Mouse (Mus musculus): ENCODE measurements around the gene App. TPM values are rescaled to one million over a fixed set of nuclear protein-coding genes. Genes with fewer than 3 reads are reported as not detected.
A peak's percentile ranks its signal among the peaks of the same experiment; 100 is the strongest.

App gene
- polyA plus RNA-seq, 1 experiment from 2014 or later: 297 TPM

DNA sequence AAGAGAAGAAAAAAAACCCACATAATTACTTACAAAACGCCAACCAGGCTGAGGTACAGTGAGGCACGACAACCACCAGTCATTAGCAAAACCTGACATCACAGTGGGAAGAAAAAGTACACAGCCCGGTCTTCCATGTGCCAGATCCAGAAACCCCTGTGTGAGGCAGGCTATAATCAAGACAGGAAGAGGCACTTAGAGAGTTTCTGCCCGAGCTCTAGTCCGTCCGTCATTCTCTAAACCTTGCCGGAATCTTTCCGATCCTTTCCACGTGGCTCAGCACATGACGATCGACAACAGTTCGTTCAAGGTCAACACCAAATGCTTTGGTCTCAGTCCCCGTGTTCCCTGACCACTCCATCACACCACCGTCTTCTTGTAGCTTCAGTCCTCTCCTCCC is 82.6 kb downstream of the App start:
- H3K4me1 ChIP-seq (replicated peaks; ENCODE audit: control insufficient read depth, insufficient read depth, low read length): peaks cover 14% of the 10 kb centered on the region
- no peak overlapping the region for H3K9ac ChIP-seq (ENCODE audit: low read length)
- H3K4me3 ChIP-seq (ENCODE audit: low read length): no peak overlapping the region
- WGBS: 62% methylated on average over 14 of the region's 14 CpGs
- ATAC-seq (ENCODE audit: low read depth): no peak
- H3K27me3 ChIP-seq (ENCODE audit: control insufficient read depth, insufficient read depth, low read depth, low read length): no peaks in the 10 kb centered on the region
- H3K9me3 ChIP-seq (ENCODE audit: control insufficient read depth, low read length): no peaks in the 10 kb centered on the region
- H3K27ac ChIP-seq (ENCODE audit: low read length): no peak overlapping the region
- no peaks in the 10 kb centered on the region for H3K36me3 ChIP-seq (ENCODE audit: control insufficient read depth, insufficient read depth, low read length)
- no peak overlapping the region for H3K4me2 ChIP-seq (ENCODE audit: low read depth, low read length)

DNA sequence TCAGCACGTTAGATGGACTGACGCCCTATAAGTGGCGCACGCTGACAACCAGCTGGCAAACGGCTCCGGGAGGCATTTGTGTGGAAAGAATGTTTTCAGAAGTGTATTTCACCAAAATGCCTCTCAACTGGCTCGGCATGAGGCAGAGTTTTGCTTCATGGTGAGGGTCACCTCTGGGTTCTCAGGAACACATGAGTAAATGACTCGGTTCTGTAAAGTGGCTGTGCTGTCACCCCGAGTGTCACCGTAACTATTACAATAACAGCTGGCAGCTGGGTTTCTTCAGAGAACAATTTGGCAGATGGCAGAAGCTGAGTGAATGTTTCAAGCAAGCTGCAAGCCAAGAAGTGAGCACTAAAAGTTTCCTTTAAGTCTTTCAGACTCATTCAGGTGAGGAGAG is 85.4 kb downstream of the App start:
- Histone ChIP-seq H3K27ac (ENCODE audit: low read length) (0 out of 2 replicates have a peak overlapping the region, but pooled peaks have one; percentile 10), H3K9ac (ENCODE audit: low read length) (no peak overlapping the region), H3K36me3 (ENCODE audit: control insufficient read depth, insufficient read depth, low read length) (no peaks in the 10 kb centered on the region), H3K27me3 (ENCODE audit: control insufficient read depth, insufficient read depth, low read depth, low read length) (no peaks in the 10 kb centered on the region), H3K4me2 (ENCODE audit: low read depth, low read length) (0 out of 2 replicates have a peak overlapping the region, but pooled peaks have one; percentile 11), H3K9me3 (ENCODE audit: control insufficient read depth, low read length) (no peaks in the 10 kb centered on the region), H3K4me1 (replicated peaks; ENCODE audit: control insufficient read depth, insufficient read depth, low read length) (peaks cover 14% of the 10 kb centered on the region), H3K4me3 (ENCODE audit: low read length) (no peak overlapping the region)
- 38% methylated on average over 10 of the region's 10 CpGs for WGBS
- ATAC-seq (ENCODE audit: low read depth): peak; percentile 10; the same call in 1 of the 2 replicates

GRCm38 (mm10) chr16:85086303-85086702 is 87.3 kb downstream of the App start:
- Histone ChIP-seq H3K4me3 (ENCODE audit: low read length) (no peak overlapping the region), H3K4me2 (ENCODE audit: low read depth, low read length) (no peak overlapping the region), H3K27ac (ENCODE audit: low read length) (no peak overlapping the region), H3K36me3 (ENCODE audit: control insufficient read depth, insufficient read depth, low read length) (peaks cover 5% of the 10 kb centered on the region), H3K9ac (ENCODE audit: low read length) (no peak overlapping the region), H3K27me3 (ENCODE audit: control insufficient read depth, insufficient read depth, low read depth, low read length) (no peaks in the 10 kb centered on the region), H3K9me3 (ENCODE audit: control insufficient read depth, low read length) (no peaks in the 10 kb centered on the region), H3K4me1 (replicated peaks; ENCODE audit: control insufficient read depth, insufficient read depth, low read length) (peaks cover 14% of the 10 kb centered on the region)
- ATAC-seq (ENCODE audit: low read depth): no peak
- WGBS: 85% methylated on average over 14 of the region's 14 CpGs

- H3K4me1 ChIP-seq (replicated peaks; ENCODE audit: control insufficient read depth, insufficient read depth, low read length): peaks cover 14% of the 10 kb centered on the region
- H3K36me3 ChIP-seq (ENCODE audit: control insufficient read depth, insufficient read depth, low read length): peaks cover 5% of the 10 kb centered on the region
- H3K27me3 ChIP-seq (ENCODE audit: control insufficient read depth, insufficient read depth, low read depth, low read length): no peaks in the 10 kb centered on the region
- H3K9ac ChIP-seq (ENCODE audit: low read length): no peak overlapping the region
- no peak for ATAC-seq (ENCODE audit: low read depth)
- no peak overlapping the region for H3K27ac ChIP-seq (ENCODE audit: low read length)
- H3K4me3 ChIP-seq (ENCODE audit: low read length): no peak overlapping the region
- no peaks in the 10 kb centered on the region for H3K9me3 ChIP-seq (ENCODE audit: control insufficient read depth, low read length)
- 65% methylated on average over 6 of the region's 6 CpGs for WGBS
- H3K4me2 ChIP-seq (ENCODE audit: low read depth, low read length): no peak overlapping the region
These were observed 87.7 kb downstream of the App start for GRCm38 (mm10) chr16:85085902-85086301.

GRCm38 (mm10) chr16:85084152-85084551 is 89.4 kb downstream of the App start:
- Histone ChIP-seq H3K27ac (ENCODE audit: low read length) (no peak overlapping the region), H3K4me1 (replicated peaks; ENCODE audit: control insufficient read depth, insufficient read depth, low read length) (peaks cover 14% of the 10 kb centered on the region), H3K36me3 (ENCODE audit: control insufficient read depth, insufficient read depth, low read length) (peaks cover 10% of the 10 kb centered on the region), H3K4me3 (ENCODE audit: low read length) (no peak overlapping the region), H3K9ac (ENCODE audit: low read length) (no peak overlapping the region), H3K9me3 (ENCODE audit: control insufficient read depth, low read length) (no peaks in the 10 kb centered on the region), H3K4me2 (ENCODE audit: low read depth, low read length) (no peak overlapping the region), H3K27me3 (ENCODE audit: control insufficient read depth, insufficient read depth, low read depth, low read length) (no peaks in the 10 kb centered on the region)
- no peak for ATAC-seq (ENCODE audit: low read depth)
- WGBS: 86% methylated on average over 1 of the region's 1 CpGs

DNA sequence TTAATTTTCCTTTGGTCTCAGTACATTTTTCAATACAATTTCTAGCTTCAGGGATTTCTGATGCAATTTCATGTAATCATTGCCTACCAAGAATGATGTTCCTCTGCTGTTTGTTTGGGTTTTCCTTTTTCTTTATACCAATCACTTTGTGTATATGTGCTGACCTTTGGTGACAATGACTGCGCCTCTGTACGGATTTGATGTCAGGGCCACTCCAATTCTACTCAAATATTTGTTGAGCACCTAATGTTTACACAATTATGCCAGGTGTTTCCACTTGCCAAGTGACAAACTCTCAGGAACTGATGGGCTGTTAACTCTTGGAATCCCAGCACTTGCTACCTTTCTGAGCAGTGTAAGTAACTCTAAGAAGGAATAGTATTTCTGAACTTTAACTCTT is 98.2 kb downstream of the App start:
- no peak overlapping the region for H3K4me2 ChIP-seq (ENCODE audit: low read depth, low read length)
- H3K4me1 ChIP-seq (replicated peaks; ENCODE audit: control insufficient read depth, insufficient read depth, low read length): no peaks in the 10 kb centered on the region
- H3K9ac ChIP-seq (ENCODE audit: low read length): no peak overlapping the region
- 26% methylated on average over 2 of the region's 2 CpGs for WGBS
- no peak overlapping the region for H3K27ac ChIP-seq (ENCODE audit: low read length)
- no peak overlapping the region for H3K4me3 ChIP-seq (ENCODE audit: low read length)
- H3K9me3 ChIP-seq (ENCODE audit: control insufficient read depth, low read length): no peaks in the 10 kb centered on the region
- H3K27me3 ChIP-seq (ENCODE audit: control insufficient read depth, insufficient read depth, low read depth, low read length): no peaks in the 10 kb centered on the region
- no peak for ATAC-seq (ENCODE audit: low read depth)
- peaks cover 12% of the 10 kb centered on the region for H3K36me3 ChIP-seq (ENCODE audit: control insufficient read depth, insufficient read depth, low read length)

DNA sequence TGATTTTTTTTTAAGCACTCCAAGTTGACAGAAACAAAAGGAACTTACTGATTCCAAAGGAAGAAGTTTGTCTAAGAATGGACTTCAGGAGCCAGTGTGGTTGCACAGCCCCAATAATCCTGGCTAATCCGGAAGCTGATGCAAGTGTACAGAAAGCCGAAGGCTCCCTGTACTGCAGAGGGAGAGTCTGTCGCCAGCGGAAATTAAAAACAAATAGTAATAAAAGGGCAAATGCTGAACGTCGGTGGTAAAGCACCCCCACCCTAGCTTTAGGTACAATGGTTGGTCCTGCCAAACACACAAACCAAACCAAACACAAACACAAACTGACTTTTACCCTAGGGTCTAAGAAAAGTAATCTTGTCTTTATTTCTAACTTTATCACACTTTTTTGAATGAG is 98.7 kb downstream of the App start:
- Histone ChIP-seq H3K27me3 (ENCODE audit: control insufficient read depth, insufficient read depth, low read depth, low read length) (no peaks in the 10 kb centered on the region), H3K4me2 (ENCODE audit: low read depth, low read length) (no peak overlapping the region), H3K4me3 (ENCODE audit: low read length) (no peak overlapping the region), H3K9me3 (ENCODE audit: control insufficient read depth, low read length) (no peaks in the 10 kb centered on the region), H3K4me1 (replicated peaks; ENCODE audit: control insufficient read depth, insufficient read depth, low read length) (no peaks in the 10 kb centered on the region), H3K27ac (ENCODE audit: low read length) (no peak overlapping the region), H3K36me3 (ENCODE audit: control insufficient read depth, insufficient read depth, low read length) (peaks cover 12% of the 10 kb centered on the region), H3K9ac (ENCODE audit: low read length) (no peak overlapping the region)
- 52% methylated on average over 6 of the region's 6 CpGs for WGBS
- ATAC-seq (ENCODE audit: low read depth): no peak

DNA sequence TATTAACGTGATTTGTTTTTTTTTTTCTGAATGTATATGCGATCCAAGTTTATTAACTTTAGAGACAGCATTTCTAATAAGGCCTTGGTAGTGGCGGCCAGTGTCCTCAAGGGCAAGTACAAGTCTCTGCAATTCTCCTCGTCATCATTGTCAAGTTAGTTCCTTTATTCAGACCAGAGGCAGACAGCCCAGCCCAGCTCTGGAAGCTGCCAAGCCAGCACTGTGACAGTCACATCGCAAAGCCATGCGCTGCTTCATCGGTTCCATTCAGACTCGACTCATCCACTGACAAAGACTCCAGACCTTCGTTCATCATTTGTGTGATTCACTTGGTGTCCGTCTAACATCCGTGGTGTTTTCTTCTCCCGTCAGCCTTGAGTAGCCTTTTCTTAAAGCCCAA is 100.9 kb downstream of the App start:
- no peaks in the 10 kb centered on the region for H3K4me1 ChIP-seq (replicated peaks; ENCODE audit: control insufficient read depth, insufficient read depth, low read length)
- H3K27ac ChIP-seq (ENCODE audit: low read length): no peak overlapping the region
- 90% methylated on average over 12 of the region's 12 CpGs for WGBS
- no peak overlapping the region for H3K4me3 ChIP-seq (ENCODE audit: low read length)
- no peaks in the 10 kb centered on the region for H3K9me3 ChIP-seq (ENCODE audit: control insufficient read depth, low read length)
- H3K27me3 ChIP-seq (ENCODE audit: control insufficient read depth, insufficient read depth, low read depth, low read length): no peaks in the 10 kb centered on the region
- H3K36me3 ChIP-seq (ENCODE audit: control insufficient read depth, insufficient read depth, low read length): peaks cover 7% of the 10 kb centered on the region
- ATAC-seq (ENCODE audit: low read depth): no peak
- no peak overlapping the region for H3K9ac ChIP-seq (ENCODE audit: low read length)
- H3K4me2 ChIP-seq (ENCODE audit: low read depth, low read length): no peak overlapping the region

DNA sequence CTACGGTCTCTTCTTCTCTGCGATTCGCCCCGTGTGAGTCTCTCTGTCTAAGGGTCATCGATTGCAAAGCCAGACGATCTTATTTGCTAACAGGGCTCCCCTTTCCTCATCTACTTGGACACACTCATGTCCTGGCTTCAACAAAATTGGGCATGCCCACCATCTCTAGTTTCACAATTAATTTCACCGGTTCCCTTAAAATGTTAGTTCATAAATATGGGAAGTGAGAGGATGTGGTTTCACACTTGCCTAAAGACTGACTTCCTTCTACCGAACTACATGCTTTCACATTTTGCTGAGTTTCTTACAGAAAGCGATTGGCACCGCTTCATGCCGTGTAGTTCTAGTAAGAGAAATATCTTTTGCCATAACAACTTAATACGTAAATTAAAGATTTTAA is 101.8 kb downstream of the App start:
- no peak for ATAC-seq (ENCODE audit: low read depth)
- H3K27ac ChIP-seq (ENCODE audit: low read length): no peak overlapping the region

GRCm38 (mm10) chr16:85071248-85071647 is 102.3 kb downstream of the App start:
- no peak for ATAC-seq (ENCODE audit: low read depth)
- WGBS: 86% methylated on average over 1 of the region's 1 CpGs
- H3K27ac ChIP-seq (ENCODE audit: low read length): no peak overlapping the region

More for the DNA sequence above, 101.8 kb downstream of the App start:
- WGBS: 96% methylated on average over 12 of the region's 12 CpGs
- Histone ChIP-seq H3K4me2 (ENCODE audit: low read depth, low read length) (no peak overlapping the region), H3K9ac (ENCODE audit: low read length) (no peak overlapping the region), H3K4me3 (ENCODE audit: low read length) (no peak overlapping the region), H3K9me3 (ENCODE audit: control insufficient read depth, low read length) (no peaks in the 10 kb centered on the region), H3K36me3 (ENCODE audit: control insufficient read depth, insufficient read depth, low read length) (peaks cover 7% of the 10 kb centered on the region; the same call in 1 of the 2 replicates), H3K4me1 (replicated peaks; ENCODE audit: control insufficient read depth, insufficient read depth, low read length) (no peaks in the 10 kb centered on the region), H3K27me3 (ENCODE audit: control insufficient read depth, insufficient read depth, low read depth, low read length) (no peaks in the 10 kb centered on the region)

More at GRCm38 (mm10) chr16:85071248-85071647, 102.3 kb downstream of the App start:
- no peak overlapping the region for H3K4me3 ChIP-seq (ENCODE audit: low read length)
- no peak overlapping the region for H3K9ac ChIP-seq (ENCODE audit: low read length)
- peaks cover 2% of the 10 kb centered on the region; the same call in 1 of the 2 replicates for H3K36me3 ChIP-seq (ENCODE audit: control insufficient read depth, insufficient read depth, low read length)
- H3K9me3 ChIP-seq (ENCODE audit: control insufficient read depth, low read length): no peaks in the 10 kb centered on the region
- H3K4me2 ChIP-seq (ENCODE audit: low read depth, low read length): no peak overlapping the region
- H3K4me1 ChIP-seq (replicated peaks; ENCODE audit: control insufficient read depth, insufficient read depth, low read length): no peaks in the 10 kb centered on the region
- no peaks in the 10 kb centered on the region for H3K27me3 ChIP-seq (ENCODE audit: control insufficient read depth, insufficient read depth, low read depth, low read length)
